Mouse (Mus musculus) brain, adult 2 months (tissue): ENCODE data around the gene Fam89b.
A peak's percentile ranks its signal among the peaks of the same experiment; 100 is the strongest.

Experiments
- DNase-seq: peaks from one replicate; pipeline ENCODE4 v3.0.0; 2011; ENCODE audit warnings: low read depth, low spot score

Fam89b gene

DNA sequence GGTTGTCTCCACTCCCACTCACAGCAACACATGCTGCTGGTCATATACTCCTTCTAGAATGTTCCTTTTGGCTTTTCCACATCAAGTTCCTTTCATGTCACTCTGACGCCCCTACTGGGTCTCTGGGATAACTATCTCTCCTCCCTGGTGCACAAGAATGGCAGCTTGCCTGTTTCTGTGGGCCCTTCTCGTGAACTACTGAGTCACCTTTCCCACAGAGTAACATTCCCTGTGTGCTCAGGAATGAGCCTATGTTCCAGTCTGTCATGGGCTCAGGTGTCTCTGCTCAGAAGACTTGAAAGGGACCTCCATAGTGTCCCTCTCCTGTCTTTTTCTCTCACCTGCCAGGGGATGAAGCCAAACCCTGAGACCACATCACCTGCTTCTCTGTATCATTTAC is 10.0 kb upstream of the Fam89b start:
- DNase-seq: no peak

DNA sequence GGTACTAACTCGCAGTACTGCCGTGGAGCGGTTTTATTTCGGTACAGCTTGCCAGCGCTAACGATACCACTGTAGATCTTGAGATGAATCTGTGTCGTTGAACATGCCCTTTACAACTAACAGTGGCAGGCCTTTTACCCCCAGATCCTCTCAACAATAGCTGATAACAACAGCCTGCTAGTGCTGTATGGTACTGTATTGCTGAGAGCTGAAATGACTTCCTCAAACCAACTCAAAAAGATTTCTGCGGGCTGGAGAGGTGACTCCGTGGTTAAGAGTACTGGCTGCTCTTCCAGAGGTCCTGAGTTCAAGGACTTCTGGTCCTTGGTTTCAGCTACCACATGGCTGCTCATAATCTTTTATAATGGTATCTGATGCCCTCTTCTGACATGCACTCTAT is 4.9 kb upstream of the Fam89b start:
- no peak for DNase-seq

DNA sequence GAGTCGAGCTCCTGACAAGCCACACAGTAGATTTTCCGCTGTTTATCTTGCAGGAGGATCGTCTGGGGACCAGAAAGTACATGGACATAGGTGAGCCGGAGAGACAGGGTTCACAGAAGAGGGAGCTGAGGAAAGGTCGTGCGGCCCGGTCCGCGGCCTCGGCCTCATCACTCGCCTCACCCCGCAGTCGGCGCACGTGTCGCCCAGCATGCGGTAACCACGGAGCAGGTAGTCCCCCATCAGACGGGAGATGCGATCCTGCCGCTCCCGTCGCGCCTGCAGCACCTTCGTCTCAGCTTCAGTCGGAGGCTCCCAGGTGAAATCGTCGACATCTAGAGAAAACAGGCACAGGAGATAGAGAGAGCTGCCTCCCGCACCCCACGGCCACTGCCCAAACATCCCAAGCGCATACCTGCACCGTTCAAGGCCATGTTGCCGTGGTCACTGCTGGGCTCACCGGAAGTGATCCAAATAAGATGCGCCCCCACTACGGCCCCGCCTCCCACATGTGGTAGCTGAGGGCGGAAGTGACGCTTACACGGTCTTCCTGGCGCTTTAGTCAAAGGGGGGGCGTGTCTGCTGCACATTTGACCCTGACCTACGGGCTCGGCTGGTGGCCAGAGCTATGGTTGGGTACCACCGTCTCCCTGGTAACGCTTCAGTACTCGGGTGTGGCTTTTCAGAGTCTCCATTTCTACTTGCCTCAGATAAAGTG is 2.0 kb upstream of the Fam89b start:
- peak; percentile 98 for DNase-seq

DNA sequence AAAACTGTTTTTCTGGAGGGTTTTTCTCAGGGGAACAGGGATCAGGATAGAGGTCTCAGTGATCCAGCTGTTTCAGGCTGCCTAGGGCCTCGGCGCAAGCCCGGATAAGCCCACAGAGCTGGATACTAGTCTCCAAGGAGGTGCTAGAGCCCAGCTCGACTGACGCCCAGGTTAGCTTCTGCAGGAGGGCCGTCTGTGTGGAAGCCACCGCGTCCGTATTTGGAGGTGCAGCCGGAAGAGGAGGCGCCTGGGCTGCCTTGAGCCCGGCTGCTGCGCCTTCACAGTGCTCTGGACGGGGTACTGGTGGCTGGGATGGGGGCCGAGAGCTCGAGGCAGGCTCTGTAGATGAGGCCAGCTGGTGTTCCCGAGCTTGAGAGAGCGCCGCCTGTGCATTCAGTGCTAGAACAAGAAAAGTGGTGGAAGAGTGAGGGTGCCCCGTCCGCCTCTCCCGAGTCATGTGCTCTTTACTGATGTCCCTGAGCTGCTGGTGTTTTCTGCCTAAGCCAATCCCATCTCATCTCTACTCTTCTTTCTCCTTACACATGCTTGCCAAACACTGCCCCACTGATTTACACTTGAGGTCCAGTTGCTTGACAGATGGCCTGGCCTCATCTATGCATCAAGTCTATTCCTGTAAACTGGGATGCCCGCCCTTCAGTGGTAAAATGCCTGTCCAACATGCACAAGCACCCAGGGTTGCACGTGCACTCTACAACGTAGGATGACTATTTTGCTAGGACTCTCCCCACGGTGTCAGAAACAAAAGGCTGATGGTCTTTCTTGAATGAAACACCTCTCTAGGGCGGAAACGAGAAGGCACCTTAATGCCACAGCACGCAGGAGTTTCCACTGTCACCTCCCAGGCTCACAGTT is 1.1 kb upstream of the Fam89b start:
- no peak for DNase-seq

DNA sequence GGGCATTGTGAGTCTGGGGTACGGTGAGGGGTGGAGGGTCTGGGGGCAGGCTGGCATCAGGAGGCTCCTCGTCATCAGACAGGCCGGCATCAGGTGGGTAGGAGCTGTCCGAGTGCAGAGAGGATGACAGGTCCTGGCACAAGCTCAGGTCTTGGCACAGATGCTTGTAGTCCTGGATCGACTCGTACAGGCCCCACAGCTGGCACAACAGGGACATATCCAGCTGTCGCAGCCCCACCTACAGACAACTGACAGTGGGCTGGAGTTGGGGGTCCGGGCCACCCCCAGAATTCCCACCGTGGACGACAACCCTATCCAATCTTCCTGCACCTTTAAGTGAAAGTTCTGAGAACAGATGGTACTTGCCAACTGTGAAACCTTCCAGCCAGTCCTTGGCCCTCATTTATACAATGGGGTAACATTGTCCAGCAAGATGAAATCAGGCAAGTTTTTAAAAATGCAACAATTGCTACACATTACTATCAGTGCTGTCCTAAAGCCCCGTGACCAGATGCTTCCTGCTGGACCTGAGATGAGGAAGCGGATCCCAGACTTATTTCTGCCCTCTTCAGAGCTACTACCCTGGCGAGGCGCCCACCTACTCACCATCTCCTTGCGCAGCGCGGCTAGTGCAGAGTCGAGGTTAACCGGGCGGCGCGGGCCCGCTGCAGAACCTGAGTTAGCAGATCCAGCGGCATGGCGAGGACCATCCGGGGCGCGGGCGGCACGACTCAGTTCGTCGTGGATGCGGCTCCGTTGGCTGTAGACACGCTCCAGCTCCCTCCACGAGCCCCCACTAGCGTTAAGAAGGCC is 616 bp downstream of the Fam89b start:
- DNase-seq: peak; percentile 63

DNA sequence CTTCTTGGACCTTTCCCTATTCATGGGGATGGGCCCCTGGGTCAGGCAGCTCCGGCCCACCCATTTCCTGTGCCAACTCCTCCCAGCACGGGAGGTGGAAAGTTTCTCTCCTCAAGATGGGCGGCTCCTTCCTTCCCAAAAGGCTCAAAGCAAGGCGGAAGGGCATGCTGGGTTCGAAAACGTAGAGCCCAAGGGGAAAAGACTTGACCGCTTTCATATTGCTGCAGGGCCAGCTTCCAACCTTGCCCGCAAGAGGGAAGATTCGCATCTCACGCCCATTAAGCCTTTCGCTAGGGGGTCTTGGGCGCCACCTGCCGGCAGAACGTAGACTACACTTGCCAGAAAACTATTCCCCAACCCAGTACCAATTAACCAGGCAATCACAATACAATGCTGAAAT is 1.8 kb downstream of the Fam89b start:
- DNase-seq: peak; percentile 84

DNA sequence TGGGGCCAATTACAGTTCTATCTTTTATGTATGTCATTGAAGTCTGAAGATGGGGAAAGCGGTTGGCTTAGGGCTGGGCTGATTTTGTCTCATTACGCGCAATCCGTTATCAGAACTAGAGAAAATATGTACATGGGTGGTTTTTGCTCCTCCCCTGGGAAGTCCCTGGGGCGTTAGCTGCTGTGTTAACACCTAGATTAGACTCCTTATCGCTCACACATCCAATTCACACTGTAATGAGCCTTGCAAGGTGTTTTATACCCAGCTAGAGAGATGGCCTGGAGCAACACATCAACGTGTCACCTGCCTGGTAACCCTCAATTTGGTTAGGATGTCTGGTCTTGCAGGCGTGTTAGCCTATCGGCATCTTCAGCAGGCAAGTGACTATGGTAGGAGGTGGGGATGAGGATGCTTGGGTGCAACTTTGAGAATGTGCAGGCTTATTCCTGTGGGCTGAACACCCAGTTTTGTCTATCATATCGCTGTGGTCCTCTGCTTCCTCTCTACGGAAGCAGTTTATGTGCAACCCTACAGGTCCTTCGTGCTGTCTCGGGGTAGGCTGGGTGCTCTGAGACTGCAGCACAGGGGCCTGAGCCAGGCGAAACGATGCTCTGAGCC is 2.4 kb downstream of the Fam89b start:
- DNase-seq: no peak

DNA sequence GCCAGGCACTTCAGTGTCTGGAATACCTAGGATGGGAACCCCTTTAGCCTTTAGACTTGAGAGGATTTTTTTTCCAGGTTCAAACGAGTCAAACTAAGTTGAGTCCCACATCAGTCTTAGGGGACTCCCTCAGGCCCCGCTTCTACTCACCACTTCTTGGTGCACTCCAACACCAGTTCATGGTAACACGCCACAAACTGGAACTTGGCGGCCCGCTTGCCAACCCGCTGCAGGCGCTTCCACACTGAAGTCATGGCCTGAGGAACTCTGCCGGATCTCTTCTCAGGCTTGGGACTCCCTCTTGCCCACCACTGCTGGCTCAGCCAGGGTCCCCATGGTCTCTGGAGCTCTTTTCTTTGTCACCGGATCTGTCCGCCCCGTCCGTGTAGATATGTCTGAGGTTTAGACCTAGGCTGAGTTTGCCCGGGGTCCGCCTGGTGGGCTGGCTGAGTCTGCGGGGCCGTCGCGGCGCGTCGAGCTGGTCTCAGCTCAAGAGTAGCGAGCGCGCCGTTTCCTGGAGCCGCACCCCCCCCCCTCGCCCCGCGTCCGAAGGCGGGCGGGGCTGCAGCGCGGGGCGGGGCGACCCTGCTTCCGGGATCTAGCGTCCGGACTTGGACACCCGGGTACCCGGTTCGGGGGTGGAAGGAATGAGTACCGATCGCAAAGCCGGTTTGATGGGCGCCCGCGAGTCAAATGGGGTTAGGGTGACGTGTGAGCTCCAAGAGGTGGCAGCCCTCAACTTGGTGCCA is 3.5 kb downstream of the Fam89b start, which contains the start of gene Ehbp1l1:
Ehbp1l1 (minus strand) TSS at position 551 of the 749 bp plus-strand sequence.
- no peak for DNase-seq

DNA sequence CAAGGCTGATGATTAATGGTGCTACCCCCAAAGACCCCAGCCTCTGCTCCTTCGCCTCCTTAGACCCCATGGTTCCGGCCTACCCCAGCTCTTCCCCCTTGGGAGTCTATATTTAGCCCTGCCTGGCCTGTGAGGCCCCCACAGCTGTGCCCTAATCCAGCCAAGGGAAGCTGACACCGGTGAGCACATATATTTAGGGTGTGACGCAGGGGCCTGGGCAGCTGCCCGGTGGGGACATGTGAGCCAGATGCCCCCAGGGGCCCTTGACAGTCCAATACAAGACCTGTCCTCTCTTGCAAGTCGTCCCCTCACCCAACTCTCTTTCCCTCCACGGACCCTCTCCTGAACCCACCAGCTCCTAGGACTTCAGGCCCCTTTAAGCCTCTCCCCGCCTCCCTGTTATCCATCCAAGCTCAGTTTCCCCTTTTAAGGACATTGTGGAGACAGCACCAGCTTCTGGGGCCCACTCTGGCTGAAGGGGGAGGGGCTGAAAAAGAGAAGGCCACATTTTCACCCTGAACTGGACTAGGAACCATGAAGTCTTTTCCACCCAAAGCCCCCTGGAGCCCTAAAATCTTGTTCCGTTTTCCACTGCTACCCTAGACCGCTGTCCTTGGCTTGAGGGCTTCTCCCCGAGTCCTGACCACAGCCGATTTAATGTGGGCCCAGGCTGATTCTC is 4.3 kb downstream of the Fam89b start:
- no peak for DNase-seq

DNA sequence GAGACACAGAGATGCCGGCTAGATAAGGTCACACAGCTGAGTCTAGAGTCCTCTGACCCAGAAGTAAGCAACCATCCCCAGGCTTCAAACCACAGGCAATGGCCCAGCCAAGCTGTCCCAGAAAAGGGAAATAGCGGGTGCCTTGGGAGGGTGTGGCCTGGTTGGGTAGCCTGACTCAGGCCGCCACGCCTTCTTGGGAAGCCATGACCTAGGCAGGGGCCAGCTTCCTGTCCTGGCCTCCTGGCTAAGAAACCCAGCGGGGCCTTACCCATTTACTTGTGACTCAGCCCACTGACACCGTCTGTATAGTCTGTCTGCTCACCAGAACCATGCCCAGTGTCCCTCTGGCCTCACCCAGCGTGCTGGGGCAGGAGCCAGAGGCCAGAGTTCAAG is 4.9 kb downstream of the Fam89b start:
- no peak for DNase-seq

DNA sequence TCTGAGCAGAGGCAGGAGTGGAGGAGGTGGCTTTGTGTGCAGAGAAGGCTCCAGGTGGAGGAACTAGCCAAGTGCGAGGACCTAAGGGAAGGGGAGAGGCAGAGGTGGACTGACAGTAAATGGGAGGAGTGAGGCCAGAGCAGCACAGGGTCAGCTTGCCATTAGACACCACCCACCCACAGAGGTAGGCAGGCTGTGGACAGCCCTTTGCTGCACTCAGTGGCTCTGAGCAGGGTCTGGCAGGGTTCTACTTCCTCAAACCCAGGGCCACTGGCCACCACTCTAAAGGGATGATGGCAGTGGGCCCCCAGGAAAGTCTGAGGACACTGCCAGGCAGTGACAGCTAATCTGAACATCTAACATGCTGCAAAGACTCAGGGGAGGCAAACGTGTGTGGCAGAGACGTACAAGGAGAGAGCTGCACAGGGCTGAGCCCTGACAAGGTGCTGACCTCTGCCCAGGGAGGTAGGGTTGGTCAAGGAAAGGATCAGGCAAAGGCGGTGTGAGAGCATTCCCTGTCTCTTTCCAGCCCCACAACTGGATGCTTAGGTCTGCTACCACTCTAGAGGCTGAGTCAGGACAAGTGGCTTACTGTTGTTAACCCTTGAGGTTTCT is 5.4 kb downstream of the Fam89b start:
- DNase-seq: no peak

DNA sequence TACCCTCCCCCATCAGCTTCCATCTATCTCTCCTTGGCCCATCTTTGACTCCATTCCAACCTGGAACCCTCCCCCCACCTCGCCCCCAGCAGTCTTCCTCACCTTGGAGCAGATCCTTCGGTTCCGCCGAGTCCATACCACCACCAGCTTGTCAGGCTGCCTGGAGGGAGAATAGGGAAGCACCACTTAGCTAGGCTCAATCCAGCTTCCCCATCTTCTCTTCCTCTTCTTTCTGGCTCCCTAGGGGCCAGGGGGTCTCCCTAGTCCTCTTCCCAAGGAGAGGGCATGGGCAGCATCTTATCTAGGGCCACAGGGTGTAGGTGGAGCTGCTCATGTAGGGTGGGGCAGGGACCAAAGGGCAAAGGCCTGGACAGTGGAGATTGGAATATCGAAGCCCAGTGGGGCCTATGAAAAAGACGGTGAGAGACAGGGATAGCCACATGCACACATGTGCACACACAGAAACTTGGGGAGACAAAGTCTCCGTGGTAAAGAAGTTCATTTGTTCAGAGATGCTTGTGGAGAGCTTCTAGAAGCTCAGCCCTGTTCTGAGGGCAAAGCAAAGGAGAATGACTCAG is 6.5 kb downstream of the Fam89b start:
- no peak for DNase-seq

DNA sequence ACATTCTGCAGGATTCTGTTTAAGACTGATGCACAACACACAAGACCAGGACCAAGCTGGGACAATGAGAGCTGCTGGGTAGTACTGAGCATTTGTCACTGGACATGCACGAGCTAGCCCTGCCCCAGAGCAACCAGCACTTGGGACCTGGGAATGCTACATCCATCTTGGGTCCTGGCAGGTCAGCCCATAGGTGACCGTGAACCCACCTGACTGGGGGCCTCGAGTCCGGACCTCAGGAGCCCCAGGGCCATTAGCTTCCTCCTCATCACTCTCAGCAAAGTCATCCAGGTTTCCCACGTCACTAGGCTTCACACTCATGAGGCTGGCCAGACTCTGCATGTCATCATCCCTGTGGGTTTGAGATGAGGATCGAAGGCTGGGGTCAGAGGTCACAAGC is 8.2 kb downstream of the Fam89b start:
- DNase-seq: no peak

DNA sequence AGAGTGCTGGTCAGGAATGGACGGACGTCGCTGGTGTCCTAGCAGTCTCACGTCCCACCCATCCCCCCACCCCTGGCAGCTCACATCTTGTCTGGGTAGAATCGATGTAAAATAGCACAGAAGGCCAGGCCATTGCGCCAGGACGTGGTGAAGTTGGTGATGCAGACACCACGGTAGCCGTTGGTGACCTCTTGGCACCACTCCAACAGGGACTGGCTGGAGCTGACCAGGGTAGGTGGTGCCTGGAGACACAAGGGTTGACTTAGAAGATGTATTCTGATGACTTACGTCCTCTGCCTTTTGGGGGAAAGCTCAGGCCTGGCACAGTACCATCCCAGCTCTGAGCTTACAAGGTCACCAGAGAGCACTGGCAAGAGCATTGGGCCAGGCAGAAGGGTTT is 12.5 kb downstream of the Fam89b start:
- no peak for DNase-seq

DNA sequence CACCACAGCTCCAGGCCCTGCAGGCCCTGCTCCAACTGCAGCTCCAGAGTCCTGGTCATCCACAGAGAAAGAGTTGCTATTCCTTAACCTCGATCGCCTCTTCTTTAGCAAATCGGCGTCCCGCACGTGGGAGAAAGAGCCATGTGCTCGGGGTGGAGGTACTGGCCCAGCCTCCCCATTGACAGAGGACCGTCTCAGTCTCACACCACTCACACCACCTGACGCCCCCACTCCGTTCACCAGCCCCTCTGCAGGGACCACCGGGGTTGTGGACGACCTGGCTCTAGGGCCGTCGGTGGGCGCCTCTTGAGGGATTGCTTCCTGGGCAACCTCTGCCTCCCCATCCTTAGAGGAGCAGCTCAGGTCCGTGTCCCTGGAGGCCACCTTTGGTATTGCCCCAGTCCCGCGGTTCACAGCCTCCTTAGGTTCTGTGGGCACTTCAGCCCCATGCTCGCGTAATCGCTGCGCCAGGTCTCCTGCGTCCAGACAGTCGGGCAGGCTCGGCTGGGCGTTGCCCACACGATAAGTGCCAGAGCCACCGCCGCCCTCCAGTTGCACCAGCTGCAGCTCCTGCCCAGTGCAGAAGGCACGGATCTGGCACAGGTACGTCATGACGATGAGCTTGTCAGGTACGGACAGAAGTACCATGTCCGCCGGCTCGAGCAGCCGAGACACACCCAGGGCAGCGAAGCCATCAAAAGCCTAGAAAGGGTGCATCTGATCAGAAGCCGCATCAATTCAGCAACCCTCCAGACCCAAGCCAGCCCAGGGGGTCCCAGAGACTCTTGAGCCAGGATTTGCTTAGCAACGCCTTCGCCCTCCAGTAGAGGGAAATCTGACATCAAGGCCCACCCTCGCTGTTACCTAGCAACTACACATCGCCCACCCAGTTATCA is 13.4 kb downstream of the Fam89b start:
- DNase-seq: peak; percentile 74

DNA sequence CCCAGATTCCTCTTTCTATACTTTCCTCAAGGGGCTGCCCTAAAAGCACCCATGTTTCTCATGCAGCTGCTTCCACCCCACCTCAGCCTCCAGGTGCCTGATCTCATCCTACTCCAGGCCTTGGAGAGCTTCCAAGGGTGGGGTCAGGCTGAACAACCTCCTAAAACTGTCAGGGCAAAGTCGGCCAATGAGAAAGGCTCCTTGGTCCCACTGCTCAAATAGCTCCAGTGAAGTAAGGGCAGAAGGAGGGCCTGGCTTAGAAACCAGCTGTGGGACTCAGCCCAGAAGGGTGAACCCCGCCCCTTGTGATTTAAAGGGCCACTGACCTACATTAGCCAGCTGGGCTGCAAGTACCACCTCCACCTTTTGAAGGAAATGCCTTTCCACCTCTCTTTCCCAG is 15.7 kb downstream of the Fam89b start:
- peak; percentile 36 for DNase-seq

DNA sequence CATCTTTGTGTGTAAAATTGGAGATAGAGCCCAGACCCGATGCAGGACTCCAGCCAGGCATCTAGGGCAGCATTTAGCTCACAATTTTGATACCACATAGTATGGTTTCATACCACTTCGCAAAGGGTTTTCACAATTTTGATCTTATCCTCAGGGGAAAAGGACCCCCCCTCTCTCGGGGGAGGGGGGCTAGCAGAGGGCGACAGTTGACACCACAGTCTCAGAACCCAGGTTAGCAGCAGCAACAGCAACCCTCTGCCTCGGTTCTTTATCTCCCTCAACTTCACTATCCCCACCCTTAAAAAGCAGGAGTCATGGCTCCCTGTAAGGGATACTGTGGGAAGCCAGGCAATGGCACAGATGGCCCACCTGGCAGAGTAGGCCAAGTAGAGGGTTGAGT is 16.2 kb downstream of the Fam89b start:
- no peak for DNase-seq

DNA sequence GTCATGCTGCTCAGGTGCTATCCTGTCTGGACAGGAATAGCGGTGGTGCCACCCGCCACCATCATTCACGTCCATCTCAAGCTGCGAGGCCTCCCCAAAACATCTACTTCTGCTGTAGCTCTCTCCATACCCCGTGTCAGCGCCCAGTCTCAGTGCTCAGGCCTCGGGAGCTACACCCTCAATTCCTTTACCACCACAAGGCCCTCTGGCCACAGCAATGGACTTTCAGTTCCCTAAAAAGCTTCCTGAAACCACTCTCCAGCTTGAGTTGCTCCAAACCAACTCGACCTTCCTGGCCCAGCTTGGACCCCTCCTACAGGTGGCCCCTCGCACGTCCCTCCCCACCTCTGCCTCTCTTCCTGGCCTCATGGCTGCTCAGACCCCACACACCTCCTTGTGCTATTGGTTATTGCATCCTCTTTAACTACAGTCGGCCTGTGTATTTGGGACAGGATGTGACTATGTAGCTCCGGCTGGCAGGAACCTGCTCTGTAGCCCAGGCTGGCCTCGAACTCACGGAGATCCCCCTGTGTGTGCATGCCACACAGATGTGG is 17.5 kb downstream of the Fam89b start:
- no peak for DNase-seq
